19 mouse cellular contexts compared by ENCODE assay signal in the genomic region with DNA sequence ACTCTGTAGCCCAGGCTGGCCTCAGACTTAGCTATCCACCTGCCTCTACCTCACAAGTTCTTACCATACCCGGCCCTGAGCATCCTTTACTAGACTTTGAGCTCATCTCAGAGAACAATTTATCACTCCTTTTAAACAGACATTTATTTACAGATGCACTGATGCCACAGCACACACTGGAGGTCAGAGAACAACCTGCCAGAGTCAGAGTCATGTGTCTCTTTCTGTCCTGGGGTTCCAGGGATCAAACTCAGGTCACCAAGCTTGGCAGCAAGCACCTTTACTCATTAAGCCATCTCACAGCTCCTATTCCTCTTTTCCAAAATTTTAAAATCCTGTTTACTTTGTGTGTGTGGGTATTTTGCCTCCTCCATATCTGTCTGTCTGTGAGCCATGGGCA. TPM values are rescaled to one million over a fixed set of nuclear protein-coding genes. Genes with fewer than 3 reads are reported as not detected.
"Had no signal": no experiment of that assay in that cellular context is flagged by ENCODE, and none has a peak within 500 bp of the region (broad histone marks: within the 10 kb centered on the region; RNA-seq: fewer than 3 reads in every experiment).

No protein-coding gene starts in this region.

- H3K27ac ChIP-seq: intestine, embryonic 15.5 days; kidney, postnatal 0 days; left cerebral cortex, adult 2 months; midbrain, embryonic 12.5 days; midbrain, embryonic 15.5 days; neural tube, embryonic 12.5 days; neural tube, embryonic 15.5 days; stomach, postnatal 0 days had no signal

- H3K36me3 ChIP-seq: intestine, embryonic 15.5 days; midbrain, embryonic 12.5 days; midbrain, embryonic 15.5 days; neural tube, embryonic 12.5 days; neural tube, embryonic 15.5 days had no signal

- H3K4me2 ChIP-seq: intestine, embryonic 15.5 days; lung, embryonic 14.5 days; midbrain, embryonic 12.5 days; midbrain, embryonic 15.5 days; neural tube, embryonic 12.5 days; neural tube, embryonic 15.5 days had no signal

- H3K9ac ChIP-seq: intestine, embryonic 15.5 days; lung, embryonic 14.5 days; midbrain, embryonic 15.5 days; neural tube, embryonic 12.5 days; neural tube, embryonic 15.5 days had no signal

- H3K4me3 ChIP-seq: intestine, embryonic 15.5 days; left cerebral cortex, adult 2 months; midbrain, embryonic 12.5 days; midbrain, embryonic 15.5 days; neural tube, embryonic 12.5 days; neural tube, embryonic 15.5 days had no signal

- DNase-seq: kidney, adult 18-20 months; layer of hippocampus, postnatal 36 days; lung, embryonic 14.5 days; retina, postnatal 1 day; right cerebral cortex, postnatal 25 days; spleen, adult 18-20 months; thymus, adult 2 months; thymus, postnatal 14 days had no signal

- H3K9me3 ChIP-seq: intestine, embryonic 15.5 days; midbrain, embryonic 12.5 days; midbrain, embryonic 15.5 days; neural tube, embryonic 12.5 days; neural tube, embryonic 15.5 days had no signal

- H3K27me3 ChIP-seq: intestine, embryonic 15.5 days; midbrain, embryonic 12.5 days; midbrain, embryonic 15.5 days; neural tube, embryonic 12.5 days; neural tube, embryonic 15.5 days had no signal

- ATAC-seq: hindbrain, embryonic 16.5 days; intestine, embryonic 15.5 days; lung, postnatal 0 days; midbrain, embryonic 15.5 days had no signal

RNA-seq across cellular contexts. Expression of gene Sh3d21, which starts 42.1 kb away (rescaled TPM):
- total RNA-seq: megakaryocyte, adult 5-6 weeks had no signal
